ENCODE assay signal across 8 mouse cellular contexts in the genomic region with DNA sequence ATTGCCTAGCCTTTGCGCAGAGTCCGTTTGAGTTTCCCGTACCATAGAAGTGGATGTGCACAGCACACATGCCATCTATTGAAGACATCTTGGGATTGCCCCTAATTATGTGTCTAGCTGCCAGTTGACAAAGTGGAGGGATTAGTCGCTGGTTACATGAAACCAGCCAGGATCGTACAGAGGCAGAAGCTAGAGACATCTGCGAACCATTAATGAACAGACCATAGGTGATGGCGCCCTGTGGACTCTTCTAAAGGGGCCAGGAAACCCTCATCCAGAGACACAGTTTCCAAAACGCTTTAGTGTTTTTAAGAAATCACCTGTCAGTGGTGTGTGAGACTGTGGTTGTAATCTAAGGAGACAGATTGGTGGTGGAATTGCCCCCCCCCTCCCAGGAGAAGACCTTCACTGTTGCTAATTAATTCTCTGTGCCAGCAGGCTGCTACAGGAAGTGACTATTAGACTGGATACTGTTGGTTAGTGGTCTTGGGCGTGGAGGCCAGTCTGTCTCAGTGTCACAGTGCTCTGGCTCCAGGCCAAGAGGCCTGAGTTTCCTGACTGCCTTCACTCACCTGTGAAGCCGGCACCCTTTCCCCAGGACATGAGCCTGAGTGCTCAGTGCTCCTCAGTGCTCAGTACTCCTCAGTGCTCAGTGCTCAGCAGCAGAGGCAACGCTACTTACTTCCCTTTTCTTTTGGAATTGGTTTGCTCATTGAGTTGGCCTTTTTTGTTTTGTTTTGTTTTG. TPM values are rescaled to one million over a fixed set of nuclear protein-coding genes. Genes with fewer than 3 reads are reported as not detected.
DNase-seq lines count a peak whose midpoint lies in the region; ATAC-seq and TF ChIP-seq lines count a peak whose summit lies in the region.

No protein-coding gene starts in this region.

- peak overlapping the region; percentile 54 for H3K27ac ChIP-seq in heart, embryonic 15.5 days
- H3K27ac ChIP-seq in intestine, postnatal 0 days (ENCODE audit: low read depth, low read length), result peak overlapping the region; percentile 21; the same call in 1 of the 2 replicates

- peaks cover 85% of the 10 kb centered on the region for H3K4me1 ChIP-seq in heart, embryonic 15.5 days (replicated peaks)
- peaks cover 5% of the 10 kb centered on the region; the same call in 1 of the 2 replicates for H3K4me1 ChIP-seq in intestine, postnatal 0 days (replicated peaks; ENCODE audit: control insufficient read depth, insufficient read depth, low read length)
- H3K4me1 ChIP-seq in megakaryocyte, embryonic 14.5 days, result peaks cover 100% of the 10 kb centered on the region

- ATAC-seq in heart, embryonic 15.5 days (replicated peaks; ENCODE audit: insufficient number of reproducible peaks, insufficient read depth, low FRiP score, low read depth), result no peak
- ATAC-seq in intestine, postnatal 0 days, result no peak
- no peak for ATAC-seq in activated CD4-positive, CD25-positive, alpha-beta regulatory T cell, adult 4 months

- H3K36me3 ChIP-seq in heart, embryonic 15.5 days, result no peaks in the 10 kb centered on the region
- H3K36me3 ChIP-seq in intestine, postnatal 0 days (ENCODE audit: control insufficient read depth, insufficient read depth), result peaks cover 16% of the 10 kb centered on the region; the same call in 1 of the 2 replicates
- peaks cover 97% of the 10 kb centered on the region for H3K36me3 ChIP-seq in megakaryocyte, embryonic 14.5 days (replicated peaks; ENCODE audit: low read length)

- no peak overlapping the region for H3K4me3 ChIP-seq in heart, embryonic 15.5 days
- H3K4me3 ChIP-seq in intestine, postnatal 0 days (ENCODE audit: low read depth, low read length), result no peak overlapping the region
- peak overlapping the region; percentile 52 for H3K4me3 ChIP-seq in megakaryocyte, embryonic 14.5 days (replicated peaks)

- H3K27me3 ChIP-seq in heart, embryonic 15.5 days, result no peaks in the 10 kb centered on the region
- H3K27me3 ChIP-seq in intestine, postnatal 0 days (replicated peaks; ENCODE audit: control insufficient read depth, insufficient read depth, low read length), result no peaks in the 10 kb centered on the region
- no peaks in the 10 kb centered on the region for H3K27me3 ChIP-seq in megakaryocyte, embryonic 14.5 days (replicated peaks)

- no peaks in the 10 kb centered on the region for H3K9me3 ChIP-seq in heart, embryonic 15.5 days (replicated peaks)
- H3K9me3 ChIP-seq in intestine, postnatal 0 days (ENCODE audit: control insufficient read depth), result no peaks in the 10 kb centered on the region
- no peaks in the 10 kb centered on the region for H3K9me3 ChIP-seq in megakaryocyte, embryonic 14.5 days

- no peak for DNase-seq in heart, adult 8-10 months (ENCODE audit: low spot score)
- DNase-seq in R1 (ENCODE audit: low read depth, low spot score), result peak; percentile 32
- DNase-seq in cerebellum, adult 11-12 months, result no peak
- DNase-seq in cerebellum, postnatal 36 days, result no peak

- WGBS in heart, embryonic 15.5 days, result 63% methylated on average over 11 of the region's 11 CpGs
- 52% methylated on average over 11 of the region's 11 CpGs for WGBS in intestine, postnatal 0 days

- no peak overlapping the region for H3K9ac ChIP-seq in heart, embryonic 15.5 days
- no peak overlapping the region for H3K9ac ChIP-seq in intestine, postnatal 0 days (ENCODE audit: low read depth, low read length)

- no peak for TF ChIP-seq CTCF in intestine, postnatal 0 days (IDR thresholded peaks at IDR 0.05; ENCODE audit: low read depth)

- no peak overlapping the region for H3K4me2 ChIP-seq in heart, embryonic 15.5 days
- no peak overlapping the region for H3K4me2 ChIP-seq in intestine, postnatal 0 days (replicated peaks; ENCODE audit: low read depth)

RNA-seq across cellular contexts. Expression of a gene that starts 37.8 kb away (rescaled TPM):
- 363 and 375 TPM in 2 replicates for polyA plus RNA-seq in heart, embryonic 15.5 days (2015; fragmentation: Nextera tagmentation; extraction: Ambion mirVana)
- total RNA-seq in heart, adult 8-10 months (2022), result 100 to 1,000 TPM; 354 to 406 (median 379) TPM
- polyA plus RNA-seq in intestine, postnatal 0 days (2015; fragmentation: Nextera tagmentation; extraction: Ambion mirVana), result 299 and 306 TPM in 2 replicates
- polyA plus RNA-seq in megakaryocyte, embryonic 14.5 days (2012; ENCODE audit: insufficient read depth, low replicate concordance), result 104 and 238 TPM in 2 replicates
- 100 to 1,000 TPM; 633 to 647 TPM for polyA plus RNA-seq in activated CD4-positive, CD25-positive, alpha-beta regulatory T cell, adult 4 months (2017; shearing (Covaris generic))
